Mouse (Mus musculus) forebrain, embryonic 12.5 days (tissue): ENCODE measurements around the gene Zfp764. TPM values are rescaled to one million over a fixed set of nuclear protein-coding genes. Genes with fewer than 3 reads are reported as not detected.
"Not testable (repeated sequence)": the region's sequence is repeated elsewhere in the genome, so short reads cannot be mapped to it uniquely, and the experiment has no call there.

Experiments
- ATAC-seq: fragments of 200-750 bp; cut with Nextera tagmentation; 2 replicates; pipeline ENCODE4 v1.8.0; 2017; ENCODE audit warnings: moderate TSS enrichment; ENCODE audit not compliant: low FRiP score
- H3K27ac ChIP-seq: fragments of 300-500 bp; sonication (generic); 2 replicates; pipeline ENCODE4 v1.5.1; 2016; ENCODE audit warnings: mild to moderate bottlenecking
- H3K27me3 ChIP-seq: fragments of 300-500 bp; sonication (generic); 2 replicates; pipeline ENCODE4 v1.6.1; 2016; ENCODE audit warnings: mild to moderate bottlenecking
- H3K36me3 ChIP-seq: fragments of 300-500 bp; sonication (generic); replicated peaks from 2 replicates; pipeline ENCODE4 v1.6.1; 2016; ENCODE audit warnings: mild to moderate bottlenecking
- H3K4me1 ChIP-seq: fragments of 300-500 bp; sonication (generic); 2 replicates; pipeline ENCODE4 v1.6.1; 2016
- H3K4me2 ChIP-seq: fragments of 300-500 bp; sonication (generic); 2 replicates; pipeline ENCODE4 v1.6.1; 2016; ENCODE audit warnings: mild to moderate bottlenecking, moderate library complexity
- H3K4me3 ChIP-seq: fragments of 300-500 bp; sonication (generic); replicated peaks from 2 replicates; pipeline ENCODE4 v1.5.1; 2016; ENCODE audit warnings: mild to moderate bottlenecking
- H3K9ac ChIP-seq: fragments of 300-500 bp; sonication (generic); 2 replicates; pipeline ENCODE4 v1.6.1; 2016; ENCODE audit warnings: mild to moderate bottlenecking
- H3K9me3 ChIP-seq: fragments of 300-500 bp; sonication (generic); 2 replicates; pipeline ENCODE4 v1.6.1; 2016
- WGBS: fragments of 180-500 bp; shearing (Covaris S2); methylation state at CpG from one replicate; pipeline ENCODE4 v1.1.7; 2016; 5-methylcytosine and 5-hydroxymethylcytosine counted together
- polyA plus RNA-seq: library from polyadenylated mRNA; unstranded; fragments of >200 nt; fragmentation: Nextera tagmentation; extraction: Ambion mirVana; gene quantifications from 2 replicates; pipeline ENCODE4 v1.2.1, GENCODE M21; 2016

Gene Zfp764
- polyA plus RNA-seq, 1 experiment from 2014 or later, result 5.3 TPM

DNA sequence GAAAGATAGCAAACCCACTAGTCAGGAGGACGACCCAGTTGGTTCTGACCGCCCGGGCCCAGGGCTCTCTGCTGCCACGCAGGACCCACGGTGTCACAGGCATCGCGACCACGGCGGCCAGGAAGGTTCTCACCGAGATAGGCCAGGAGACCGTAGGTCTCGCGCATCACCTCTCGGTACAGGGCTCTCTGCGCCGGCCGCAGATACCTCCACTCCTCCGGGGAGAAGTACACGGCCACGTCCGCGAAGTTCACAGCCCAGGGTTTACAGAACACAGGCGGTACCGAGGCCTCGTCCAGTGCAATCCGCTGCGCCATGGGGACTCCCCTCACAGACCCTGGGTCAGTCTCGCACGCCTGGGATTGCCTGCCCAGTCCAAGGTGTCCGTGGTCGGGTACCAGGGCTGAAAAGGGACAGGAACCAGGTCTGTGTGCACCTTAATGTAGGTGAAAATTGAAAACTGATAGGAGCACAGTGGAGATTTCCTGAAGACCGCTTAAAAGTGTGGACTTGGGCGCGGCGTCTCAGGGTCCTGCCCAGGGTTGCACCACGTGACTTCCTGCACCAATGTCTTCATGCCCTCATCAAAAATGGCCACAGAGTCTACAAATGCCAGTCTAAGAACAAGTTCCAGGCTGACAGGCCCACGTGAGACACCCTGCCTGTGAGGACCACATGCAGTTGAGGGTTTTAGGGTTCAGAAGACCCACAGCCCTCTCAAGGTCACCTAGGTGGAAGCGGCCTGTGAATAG is 19.8 kb downstream of the Zfp764 start, which contains the start of gene 9130019O22Rik:
TSS of gene 9130019O22Rik (minus strand) at position 526 of the 752 bp plus-strand sequence.
- Histone ChIP-seq H3K4me3 (peak within 1 kb of the TSS; percentile 49), H3K4me1 (peaks cover 7% of the 10 kb centered on the region; the same call in 1 of the 2 replicates), H3K4me2 (peak within 1 kb of the TSS; percentile 66), H3K36me3 (peaks cover 35% of the 10 kb centered on the region), H3K27me3 (no peaks in the 10 kb centered on the region), H3K27ac (no peak within 1 kb of the TSS), H3K9me3 (no peaks in the 10 kb centered on the region), H3K9ac (peak within 1 kb of the TSS; percentile 66)
- 20% methylated on average over 38 of the region's 38 CpGs for WGBS
- ATAC-seq, result peak; percentile 92

- not testable (repeated sequence) for H3K27me3 ChIP-seq, H3K9me3 ChIP-seq, H3K4me2 ChIP-seq, H3K9ac ChIP-seq, H3K27ac ChIP-seq, H3K4me3 ChIP-seq, H3K4me1 ChIP-seq, ATAC-seq
- peaks cover 24% of the 10 kb centered on the region for H3K36me3 ChIP-seq
- 97% methylated on average over 4 of the region's 4 CpGs for WGBS
These were observed 21.1 kb downstream of the Zfp764 start for GRCm38 (mm10) chr7:127385560-127385959.

DNA sequence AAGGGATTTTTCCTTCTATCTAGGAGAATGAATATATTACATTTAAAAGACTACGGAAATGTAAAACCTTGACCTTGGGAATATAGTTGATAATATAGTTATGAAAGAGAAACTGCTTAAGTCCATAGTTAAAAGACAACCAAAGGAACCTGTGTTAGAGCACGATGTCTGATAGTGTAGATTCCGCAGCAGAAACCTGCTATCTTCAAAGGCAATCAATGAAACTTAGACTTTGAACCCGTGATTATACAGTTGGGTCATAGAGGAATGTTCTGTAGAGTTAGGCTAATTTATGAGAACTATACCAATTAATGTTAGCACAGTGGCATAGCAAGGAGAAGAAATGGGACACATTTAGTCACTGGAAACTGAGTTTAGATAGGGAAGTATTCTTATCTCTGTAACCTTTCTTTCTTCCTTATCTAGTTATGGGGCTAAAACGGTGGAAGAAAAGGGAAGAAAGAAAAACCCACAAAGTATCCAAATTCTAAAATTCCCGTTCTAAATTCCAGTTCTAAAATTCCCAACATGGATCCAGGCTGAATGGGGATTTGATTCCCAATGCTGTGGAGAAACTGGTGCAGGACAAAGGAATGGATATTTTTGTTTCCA is 28.2 kb downstream of the Zfp764 start:
- no peaks in the 10 kb centered on the region for H3K9me3 ChIP-seq
- ATAC-seq, result no peak
- H3K4me3 ChIP-seq, result no peak overlapping the region
- 81% methylated on average over 6 of the region's 6 CpGs for WGBS
- no peaks in the 10 kb centered on the region for H3K27me3 ChIP-seq
- no peak overlapping the region for H3K4me2 ChIP-seq
- no peak overlapping the region for H3K9ac ChIP-seq
- peaks cover 20% of the 10 kb centered on the region for H3K36me3 ChIP-seq
- H3K27ac ChIP-seq, result no peak overlapping the region
- H3K4me1 ChIP-seq, result no peaks in the 10 kb centered on the region

DNA sequence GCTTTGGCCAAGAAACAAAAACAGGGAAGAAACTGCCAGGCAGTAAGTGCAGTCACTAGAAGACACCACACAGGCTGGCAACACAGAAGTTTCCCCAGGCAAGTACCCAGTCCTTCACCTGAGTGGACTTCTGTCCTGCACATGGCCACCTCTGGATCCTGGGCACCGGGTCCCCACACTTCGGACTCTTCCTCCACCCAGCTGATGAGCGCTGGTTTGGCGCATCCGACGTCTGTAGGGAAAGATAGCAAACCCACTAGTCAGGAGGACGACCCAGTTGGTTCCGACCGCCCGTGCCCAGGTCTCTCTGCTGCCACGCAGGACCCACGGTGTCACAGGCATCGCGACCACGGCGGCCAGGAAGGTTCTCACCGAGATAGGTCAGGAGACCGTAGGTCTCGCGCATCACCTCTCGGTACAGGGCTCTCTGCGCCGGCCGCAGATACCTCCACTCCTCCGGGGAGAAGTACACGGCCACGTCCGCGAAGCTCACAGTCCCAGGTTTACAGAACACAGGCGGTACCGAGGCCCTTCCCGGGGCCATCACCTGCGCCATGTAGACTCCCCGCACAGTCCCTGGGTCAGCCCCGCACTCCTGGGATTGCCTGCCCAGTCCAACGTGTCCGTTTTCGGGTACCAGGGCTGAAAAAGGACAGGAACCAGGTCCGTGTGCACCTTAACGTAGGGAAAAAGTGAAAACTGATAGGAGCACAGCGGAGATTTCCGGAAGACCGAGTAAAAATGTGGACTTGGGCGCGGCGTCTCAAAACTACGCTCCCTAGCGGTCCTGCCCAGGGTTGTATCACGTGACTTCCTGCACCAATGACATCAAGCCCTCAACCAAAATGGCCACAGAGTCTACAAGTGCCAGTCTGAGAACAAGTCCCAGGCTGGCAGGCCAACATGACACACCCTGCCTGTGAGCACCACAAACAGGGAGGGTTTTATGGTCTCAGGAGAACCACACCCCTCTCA is 31.1 kb downstream of the Zfp764 start, which contains the start of gene Zfp747:
TSS of gene Zfp747 (minus strand) at position 780 of the 975 bp plus-strand sequence.
- H3K9me3 ChIP-seq, H3K27ac ChIP-seq, H3K4me1 ChIP-seq, H3K27me3 ChIP-seq: not testable (repeated sequence)
- Histone ChIP-seq H3K9ac (peak within 1 kb of the TSS; percentile 76), H3K36me3 (peaks cover 12% of the 10 kb centered on the region; the same call in 1 of the 2 replicates), H3K4me2 (peak within 1 kb of the TSS; percentile 77), H3K4me3 (peak within 1 kb of the TSS; percentile 70)
- ATAC-seq, result peak; percentile 96
- 2% methylated on average over 49 of the region's 49 CpGs for WGBS

- not testable (repeated sequence) for H3K9me3 ChIP-seq, H3K4me2 ChIP-seq, ATAC-seq, H3K27ac ChIP-seq, H3K9ac ChIP-seq, H3K4me3 ChIP-seq, H3K4me1 ChIP-seq, H3K27me3 ChIP-seq
- WGBS, result 87% methylated on average over 3 of the region's 3 CpGs
- peaks cover 12% of the 10 kb centered on the region; the same call in 1 of the 2 replicates for H3K36me3 ChIP-seq
These were observed 34.8 kb downstream of the Zfp764 start for GRCm38 (mm10) chr7:127371870-127372269.

GRCm38 (mm10) chr7:127371213-127371612 is 35.4 kb downstream of the Zfp764 start:
- Histone ChIP-seq H3K4me2 (no peak overlapping the region), H3K27ac (no peak overlapping the region), H3K36me3 (peaks cover 12% of the 10 kb centered on the region; the same call in 1 of the 2 replicates), H3K27me3 (0 out of 2 replicates have a peak, but pooled peaks cover 7% of the 10 kb centered on the region), H3K4me3 (no peak overlapping the region), H3K9me3 (no peaks in the 10 kb centered on the region), H3K9ac (no peak overlapping the region), H3K4me1 (no peaks in the 10 kb centered on the region)
- 89% methylated on average over 2 of the region's 2 CpGs for WGBS
- no peak for ATAC-seq

- no peak overlapping the region for H3K27ac ChIP-seq
- H3K9ac ChIP-seq, result no peak overlapping the region
- H3K4me3 ChIP-seq, result no peak overlapping the region
- peaks cover 29% of the 10 kb centered on the region for H3K27me3 ChIP-seq
- no peaks in the 10 kb centered on the region for H3K9me3 ChIP-seq
- no peak for ATAC-seq
- no peak overlapping the region for H3K4me2 ChIP-seq
- WGBS, result 89% methylated on average over 3 of the region's 3 CpGs
- peaks cover 14% of the 10 kb centered on the region for H3K4me1 ChIP-seq
- no peaks in the 10 kb centered on the region for H3K36me3 ChIP-seq
These were observed 40.4 kb downstream of the Zfp764 start for GRCm38 (mm10) chr7:127366249-127366648.

DNA sequence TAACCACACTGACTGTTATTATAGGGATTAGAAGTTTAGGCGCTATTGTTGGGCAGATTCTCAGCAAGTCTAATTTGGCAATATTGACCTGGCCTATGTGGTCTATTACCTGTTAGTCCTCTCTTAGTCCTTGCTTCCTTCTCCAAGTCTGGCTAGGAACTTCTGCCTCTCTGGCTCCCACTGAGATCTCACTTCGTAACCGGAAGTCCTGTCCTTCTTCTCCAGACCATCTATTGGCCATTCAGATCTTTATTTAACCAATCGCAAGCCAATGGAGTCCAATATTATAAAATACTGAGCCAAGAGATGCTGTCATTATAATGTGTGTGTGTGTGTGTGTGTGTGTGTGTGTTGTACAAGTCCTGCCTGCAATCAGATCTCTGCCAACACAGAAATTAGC is 42.5 kb downstream of the Zfp764 start:
- 0 out of 2 replicates have a peak overlapping the region, but pooled peaks have one; percentile 58 for H3K9ac ChIP-seq
- H3K4me2 ChIP-seq, result peak overlapping the region; percentile 70
- no peak for ATAC-seq
- H3K4me1 ChIP-seq, result peaks cover 14% of the 10 kb centered on the region
- H3K9me3 ChIP-seq, result no peaks in the 10 kb centered on the region
- no peak overlapping the region for H3K27ac ChIP-seq
- no peaks in the 10 kb centered on the region for H3K36me3 ChIP-seq
- H3K4me3 ChIP-seq, result peak overlapping the region; percentile 38
- WGBS, result 44% methylated on average over 4 of the region's 4 CpGs
- peaks cover 30% of the 10 kb centered on the region for H3K27me3 ChIP-seq

DNA sequence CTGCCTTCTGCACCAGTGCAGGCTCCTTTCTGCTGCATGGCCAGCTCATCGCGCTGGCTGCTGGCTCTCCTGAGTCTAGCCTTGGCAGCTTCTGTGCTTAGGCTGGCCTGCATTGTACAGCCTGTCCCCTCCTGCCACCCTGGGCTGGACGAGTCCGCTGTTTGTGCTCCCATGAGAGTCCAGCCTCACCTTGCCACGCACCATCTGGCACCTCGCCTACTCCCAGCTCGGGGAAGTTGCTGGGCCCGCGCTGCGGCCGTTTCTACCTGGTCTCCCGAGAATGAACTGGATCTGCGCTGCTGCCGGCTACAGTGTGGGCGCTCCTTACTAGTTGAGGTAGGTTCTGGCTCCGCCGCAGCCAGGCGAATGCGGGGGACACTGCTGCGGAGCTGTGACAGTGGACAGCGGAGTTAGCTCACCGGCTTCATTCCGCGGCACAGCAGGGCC is 43.1 kb downstream of the Zfp764 start:
- peak; percentile 58; the same call in 1 of the 2 replicates for ATAC-seq
- H3K9ac ChIP-seq, result peak overlapping the region; percentile 58
- H3K4me1 ChIP-seq, result peaks cover 14% of the 10 kb centered on the region
- peaks cover 26% of the 10 kb centered on the region for H3K27me3 ChIP-seq
- peak overlapping the region; percentile 70 for H3K4me2 ChIP-seq
- WGBS, result under 1% methylated on average over 24 of the region's 24 CpGs
- no peaks in the 10 kb centered on the region for H3K9me3 ChIP-seq
- no peaks in the 10 kb centered on the region for H3K36me3 ChIP-seq
- H3K27ac ChIP-seq, result no peak overlapping the region
- peak overlapping the region; percentile 38 for H3K4me3 ChIP-seq

DNA sequence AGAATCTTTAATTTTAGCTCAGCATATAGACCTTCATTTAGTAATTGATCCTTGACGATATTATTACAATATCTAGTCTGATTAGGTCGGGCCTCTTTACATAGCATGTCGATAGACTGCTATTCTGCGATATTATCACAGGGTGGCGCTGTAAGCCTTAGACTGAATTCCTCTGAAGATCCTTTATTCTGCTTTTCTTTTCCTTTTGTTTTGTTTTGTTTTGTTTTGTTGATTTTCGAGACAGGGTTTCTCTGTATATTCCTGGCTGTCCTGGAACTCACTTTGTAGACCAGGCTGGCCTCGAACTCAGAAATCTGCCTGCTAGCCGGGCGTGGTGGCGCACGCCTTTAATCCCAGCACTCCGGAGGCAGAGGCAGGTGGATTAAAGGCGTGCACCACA is 44.2 kb downstream of the Zfp764 start:
- H3K4me3 ChIP-seq, result 0 out of 2 replicates have a peak overlapping the region, but pooled peaks have one; percentile 7
- WGBS, result 13% methylated on average over 13 of the region's 13 CpGs
- peaks cover 23% of the 10 kb centered on the region for H3K27me3 ChIP-seq
- peaks cover 14% of the 10 kb centered on the region for H3K4me1 ChIP-seq
- H3K9me3 ChIP-seq, H3K36me3 ChIP-seq, H3K27ac ChIP-seq, H3K9ac ChIP-seq, ATAC-seq: not testable (repeated sequence)
- peak overlapping the region; percentile 34 for H3K4me2 ChIP-seq

GRCm38 (mm10) chr7:127361449-127361848 is 45.2 kb downstream of the Zfp764 start:
- Histone ChIP-seq H3K27me3 (peaks cover 23% of the 10 kb centered on the region), H3K4me2 (no peak overlapping the region)
- 59% methylated on average over 13 of the region's 13 CpGs for WGBS

More at GRCm38 (mm10) chr7:127361449-127361848, 45.2 kb downstream of the Zfp764 start:
- H3K9me3 ChIP-seq, result no peaks in the 10 kb centered on the region
- H3K4me1 ChIP-seq, result peaks cover 14% of the 10 kb centered on the region
- no peaks in the 10 kb centered on the region for H3K36me3 ChIP-seq
- no peak overlapping the region for H3K4me3 ChIP-seq
- no peak overlapping the region for H3K9ac ChIP-seq
- H3K27ac ChIP-seq, result no peak overlapping the region
- ATAC-seq, result no peak
